Mouse (Mus musculus) CD4-positive, CD25-positive, alpha-beta regulatory T cell, adult 4 months (primary cell): ENCODE results near the gene Acap1. TPM values are rescaled to one million over a fixed set of nuclear protein-coding genes. Genes with fewer than 3 reads are reported as not detected.
"Not testable (repeated sequence)": the region's sequence is repeated elsewhere in the genome, so short reads cannot be mapped to it uniquely, and the experiment has no call there.

Experiments
- ATAC-seq: one replicate; pipeline ENCODE4 v1.8.0; 2017
- polyA plus RNA-seq, 2 experiments: library from polyadenylated mRNA; unstranded; fragments of 100-300 nt; shearing (Covaris generic); gene quantifications; one replicate each; pipeline ENCODE4 v1.2.1; 2017

Gene Acap1
- polyA plus RNA-seq: 100 to 1,000 TPM; 256 to 383 TPM

- peak; percentile 52 for ATAC-seq
These were observed at the start of gene Acap1 for GRCm38 (mm10) chr11:69895291-69895690. TSS of gene Acap1 (minus strand) at chr11:69895539.

- no peak for ATAC-seq
These were observed 45.6 kb upstream of the Acap1 start for GRCm38 (mm10) chr11:69940962-69941361.

- no peak for ATAC-seq
These were observed 44.4 kb upstream of the Acap1 start for GRCm38 (mm10) chr11:69939731-69940130.

DNA sequence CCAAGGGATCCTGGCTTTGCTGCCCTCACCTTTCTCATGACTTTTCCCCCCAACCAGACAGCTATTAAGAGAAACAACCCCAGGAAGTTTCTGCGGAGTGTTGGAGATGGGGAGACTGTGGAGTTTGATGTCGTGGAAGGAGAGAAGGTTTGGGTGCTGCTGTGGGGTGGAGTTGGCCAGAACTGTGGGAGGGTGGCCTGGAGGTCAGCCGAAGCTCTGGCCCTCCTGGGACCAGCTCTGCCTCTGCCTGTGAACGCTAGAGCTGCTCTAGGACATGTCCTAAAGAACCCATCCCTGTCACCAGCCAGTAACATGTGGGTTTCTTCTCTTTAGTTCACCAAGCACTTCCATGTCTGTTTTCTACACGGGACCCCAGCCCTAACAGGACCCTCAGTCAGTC, 43.8 kb upstream of the Acap1 start:
- no peak for ATAC-seq

GRCm38 (mm10) chr11:69938401-69938979, 43.2 kb upstream of the Acap1 start:
- no peak for ATAC-seq

DNA sequence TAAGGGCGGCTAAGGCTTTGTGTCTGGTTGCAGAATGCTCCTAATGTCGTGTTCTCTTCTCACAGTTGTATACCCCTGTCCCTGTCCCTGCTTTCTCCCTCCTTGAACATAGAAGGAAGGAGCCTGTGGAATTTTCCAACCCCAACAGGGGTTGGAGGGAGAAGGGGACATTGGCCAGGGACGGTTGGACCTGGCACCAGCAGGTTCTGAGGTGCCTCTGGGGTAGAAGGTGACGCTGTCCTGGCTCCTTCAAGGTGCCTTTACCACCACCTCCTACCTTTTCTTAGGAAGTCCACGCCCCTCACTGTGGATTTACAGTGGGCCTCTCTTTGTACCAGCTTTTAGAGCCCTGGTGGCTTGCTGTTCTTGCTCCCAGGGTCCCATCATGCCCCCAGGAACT, 42.5 kb upstream of the Acap1 start:
- ATAC-seq: no peak

DNA sequence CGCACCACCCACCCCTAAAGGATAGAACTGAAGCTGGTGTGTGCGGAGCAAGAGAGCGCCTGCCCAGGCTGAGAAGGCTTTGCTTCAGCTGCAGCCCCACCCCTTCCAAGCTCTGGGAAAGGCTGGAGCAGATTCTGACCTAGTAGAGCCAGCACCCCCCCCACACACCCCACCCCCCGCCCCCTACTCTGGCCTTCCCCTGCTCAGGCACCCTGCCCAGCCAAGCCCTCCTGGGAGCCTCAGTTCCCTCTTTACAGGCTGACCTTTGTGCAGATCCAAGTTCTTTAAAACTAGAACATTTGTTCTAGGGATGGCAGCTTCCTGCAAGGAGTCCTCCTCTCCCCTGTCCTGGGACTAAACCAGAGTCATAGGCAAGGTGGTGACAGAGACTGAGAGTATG, 42.0 kb upstream of the Acap1 start:
- no peak for ATAC-seq

GRCm38 (mm10) chr11:69936714-69937347, 41.5 kb upstream of the Acap1 start:
- no peak for ATAC-seq

- no peak for ATAC-seq
These were observed 40.8 kb upstream of the Acap1 start for GRCm38 (mm10) chr11:69936156-69936555.

DNA sequence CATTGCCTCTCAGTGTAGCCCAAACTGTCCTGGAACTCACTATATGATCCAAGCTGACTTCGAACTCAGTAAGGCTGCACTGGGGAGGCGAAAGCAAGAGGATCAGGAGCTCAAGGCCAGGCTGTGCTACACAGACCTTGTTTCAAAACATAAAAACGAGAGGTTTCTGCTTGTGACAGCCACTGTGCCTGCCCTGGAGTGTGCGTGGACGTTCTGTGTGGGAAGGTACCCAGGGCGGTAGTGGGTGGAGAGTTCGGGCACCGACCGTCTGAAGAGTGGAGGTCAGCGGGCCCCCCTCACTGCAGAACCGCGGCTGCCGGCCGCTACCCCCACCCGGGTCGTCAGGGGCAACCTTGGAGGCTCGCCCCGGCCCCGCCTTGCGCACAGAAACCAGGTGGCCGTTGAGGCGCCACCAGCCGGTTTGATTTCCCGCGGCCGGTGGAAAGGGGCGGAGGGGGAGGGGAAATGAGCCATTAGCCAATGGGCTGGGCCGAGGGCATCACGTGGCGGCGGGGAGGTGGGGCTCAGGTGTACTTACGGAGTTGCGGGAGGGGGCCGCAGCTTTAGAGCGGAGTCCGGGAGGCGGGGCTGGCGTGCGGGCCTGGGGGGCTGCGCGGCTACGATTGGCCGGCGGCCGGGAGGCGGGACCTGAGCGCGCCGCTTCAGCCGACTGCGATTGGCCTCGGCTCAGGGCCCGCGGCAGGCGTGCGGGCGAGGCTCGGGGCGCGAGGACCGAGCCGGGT, 40.0 kb upstream of the Acap1 start, which contains the start of gene Ybx2:
Gene Ybx2, plus strand, starts transcription at position 660 of the 743 bp plus-strand sequence.
- peak; percentile 83 for ATAC-seq

- no peak for ATAC-seq
These were observed 39.3 kb upstream of the Acap1 start for GRCm38 (mm10) chr11:69934681-69935080.

DNA sequence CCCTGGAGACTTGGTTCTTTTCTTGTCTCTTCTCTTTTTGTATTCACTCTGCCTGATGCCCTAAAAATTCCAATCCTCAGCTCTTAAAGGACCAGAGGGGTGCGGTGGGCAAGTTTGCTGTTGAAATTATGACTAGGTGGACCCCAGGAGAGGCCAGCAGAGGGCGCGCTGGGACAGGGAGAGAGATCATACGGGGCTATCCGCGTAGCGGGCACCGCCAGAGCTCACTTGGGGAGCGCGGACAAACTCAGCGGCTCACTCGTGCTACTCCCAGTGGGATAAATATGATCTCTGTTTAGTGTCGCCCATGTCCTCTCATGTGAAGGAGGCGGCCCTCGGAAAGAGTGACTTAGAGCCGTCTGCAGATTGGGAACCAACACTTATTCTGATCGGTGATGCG, 38.8 kb upstream of the Acap1 start:
- peak; percentile 75 for ATAC-seq

DNA sequence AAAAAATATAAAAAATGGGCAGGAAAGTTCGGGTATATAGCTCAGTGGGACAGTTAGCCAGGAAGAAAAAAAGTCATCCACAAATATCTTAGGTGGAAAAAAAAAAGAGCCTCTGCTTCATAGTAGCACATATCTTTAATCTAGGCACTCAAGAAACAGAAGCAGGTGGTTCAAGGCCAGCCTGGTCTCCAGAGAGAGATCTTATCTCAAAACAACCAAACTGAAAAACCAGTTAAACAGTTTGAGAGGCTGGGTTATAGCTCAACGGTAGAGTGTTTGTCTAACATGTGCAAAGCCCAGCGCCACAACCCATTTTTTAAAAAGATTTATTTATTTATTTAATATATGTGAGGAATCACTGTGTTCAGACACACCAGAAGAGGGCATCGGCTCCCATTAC, 37.7 kb upstream of the Acap1 start:
- no peak for ATAC-seq

DNA sequence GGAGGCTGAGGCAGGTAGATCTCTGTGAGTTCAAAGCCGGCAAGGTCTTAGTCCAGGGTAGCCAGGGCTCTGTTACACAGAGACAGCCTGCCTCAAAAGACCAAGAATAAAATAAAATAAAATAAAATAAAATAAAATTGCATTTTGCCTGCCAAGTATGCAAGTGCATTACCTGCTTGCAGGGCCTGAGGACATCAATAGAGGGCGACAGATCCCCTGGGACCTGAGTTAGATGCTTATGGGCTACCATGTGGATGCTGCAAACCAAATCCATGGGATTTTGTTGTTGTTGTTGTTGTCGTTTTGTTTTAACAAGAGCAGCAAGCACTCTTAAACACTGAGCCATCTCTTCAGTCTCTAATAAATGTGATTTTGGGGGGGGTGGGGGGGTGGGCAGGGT, 36.9 kb upstream of the Acap1 start:
- ATAC-seq: no peak

DNA sequence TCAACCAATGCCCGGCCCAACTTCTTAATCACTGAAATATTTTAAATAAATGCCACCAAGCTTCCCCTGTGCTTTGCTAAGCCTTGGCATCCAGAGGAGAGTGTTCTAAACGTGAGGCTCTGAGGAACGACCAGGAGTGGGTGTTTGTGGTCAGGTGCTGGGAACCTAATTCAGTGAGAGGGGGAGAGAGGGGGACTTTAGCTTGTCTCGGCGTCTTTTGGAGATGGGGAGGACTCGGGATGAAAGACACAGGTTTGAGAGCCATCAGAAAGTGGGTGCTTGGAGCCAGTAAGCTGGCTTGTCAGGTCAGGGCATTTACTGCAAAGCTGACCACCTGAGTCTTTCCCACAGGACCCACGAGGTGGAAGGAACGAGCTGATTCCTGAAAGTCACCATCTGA, 36.4 kb upstream of the Acap1 start:
- ATAC-seq: no peak

- no peak for ATAC-seq
These were observed 35.7 kb upstream of the Acap1 start for GRCm38 (mm10) chr11:69930967-69931537.

DNA sequence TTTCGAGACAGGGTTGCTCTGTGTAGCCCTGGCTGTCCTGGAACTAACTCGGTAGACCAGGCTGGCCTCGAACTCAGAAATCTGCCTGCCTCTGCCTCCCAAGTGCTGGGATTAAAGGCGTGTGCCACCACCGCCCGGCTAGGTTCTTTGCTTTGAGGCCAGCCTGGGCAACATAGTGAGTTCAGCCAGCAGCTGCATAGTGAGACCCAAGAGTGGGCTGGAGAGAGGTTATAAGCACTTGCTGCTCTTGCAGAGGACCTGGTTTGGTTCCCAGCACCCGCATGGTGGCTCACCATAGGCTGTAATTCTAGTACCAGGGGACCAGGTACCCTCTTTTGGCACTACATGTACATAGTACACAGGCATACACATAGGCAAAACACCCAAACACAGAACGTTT, 34.8 kb upstream of the Acap1 start:
- not testable (repeated sequence) for ATAC-seq

DNA sequence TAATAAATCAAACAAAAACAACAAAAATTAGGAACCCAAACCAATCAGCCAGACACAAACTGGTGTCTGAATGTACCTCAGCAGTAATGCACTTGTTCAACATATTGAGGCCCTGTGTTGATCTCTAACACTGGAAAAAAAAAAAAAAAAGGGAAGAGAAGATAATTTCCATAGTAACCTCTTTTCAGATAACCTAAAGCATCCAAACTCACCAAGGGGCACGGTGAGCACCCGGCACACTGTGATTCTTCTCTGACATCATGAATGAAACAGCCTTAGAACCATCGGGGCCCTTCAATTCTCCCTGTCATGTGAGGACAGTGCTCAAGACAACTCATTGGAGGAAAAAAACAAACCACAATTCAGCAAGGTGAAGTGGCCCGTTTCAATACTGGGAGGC, 34.4 kb upstream of the Acap1 start:
- no peak for ATAC-seq

DNA sequence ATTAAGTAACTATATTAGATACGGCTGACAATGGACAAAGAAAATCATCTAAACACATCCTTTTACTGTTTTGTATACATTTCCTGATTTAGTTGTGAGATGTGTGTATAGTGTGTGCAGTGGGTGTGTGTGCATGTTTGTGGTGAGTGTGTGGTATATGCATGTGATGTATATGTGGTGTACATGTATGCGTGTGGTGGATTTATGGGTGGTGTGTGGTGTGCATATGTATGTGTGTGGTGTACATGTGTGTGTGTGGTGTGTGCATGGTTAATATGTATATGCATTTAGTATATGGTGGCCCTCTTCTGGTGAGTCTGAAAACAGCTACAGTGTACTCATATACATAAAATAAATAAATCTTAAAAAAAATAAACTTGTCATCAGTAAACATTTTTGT, 32.2 kb upstream of the Acap1 start:
- no peak for ATAC-seq

DNA sequence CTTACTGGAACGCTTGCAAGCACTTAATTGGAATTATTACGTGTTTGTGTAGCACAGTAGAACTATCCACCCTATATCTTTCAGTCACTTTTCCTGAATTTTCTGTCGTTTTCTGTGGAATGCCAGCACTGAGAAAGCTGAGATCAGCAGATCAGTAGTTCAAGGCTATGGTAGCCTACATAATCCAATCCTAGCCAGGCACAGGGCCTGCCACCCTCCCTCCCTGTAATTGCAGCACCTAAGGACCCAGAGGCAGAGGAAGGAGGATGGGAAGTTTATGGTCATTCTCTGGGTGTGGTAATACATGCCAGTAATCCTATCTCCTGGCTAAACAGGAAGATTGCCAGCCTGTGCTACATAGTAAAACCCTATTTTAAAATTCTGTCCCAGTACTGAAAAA, 27.5 kb upstream of the Acap1 start:
- ATAC-seq: no peak

GRCm38 (mm10) chr11:69922012-69922756, 26.8 kb upstream of the Acap1 start:
- ATAC-seq: no peak

GRCm38 (mm10) chr11:69921114-69922011, 26.0 kb upstream of the Acap1 start, which contains the start of gene Eif5a:
TSS of gene Eif5a (minus strand) at chr11:69921958.
- ATAC-seq: peak; percentile 79
